Mouse (Mus musculus): ENCODE measurements around the gene Riok1. TPM values are rescaled to one million over a fixed set of nuclear protein-coding genes. Genes with fewer than 3 reads are reported as not detected.

Gene Riok1
- total and polyA plus RNA-seq, 3 experiments: 8.3 to 9.0 (median 8.4) TPM

- Histone ChIP-seq H3K36me3 (ENCODE audit: control insufficient read depth, insufficient read depth, low read length) (no peaks in the 10 kb centered on the region), H3K4me3 (no peak overlapping the region), H3K27me3 (ENCODE audit: control insufficient read depth, insufficient read depth, low read length) (no peaks in the 10 kb centered on the region), H3K27ac (no peak overlapping the region), H3K9ac (ENCODE audit: low read depth, low read length) (no peak overlapping the region), H3K4me1 (ENCODE audit: control insufficient read depth, insufficient read depth, low read length) (no peaks in the 10 kb centered on the region), H3K79me2 (replicated peaks; ENCODE audit: control insufficient read depth, insufficient read depth, low read length) (no peaks in the 10 kb centered on the region)
- no peak for TF ChIP-seq CTCF (IDR thresholded peaks at IDR 0.05)
- no peak for TF ChIP-seq EP300 (IDR thresholded peaks at IDR 0.05; ENCODE audit: insufficient read depth, low read depth, low read length)
- TF ChIP-seq POLR2A (IDR thresholded peaks at IDR 0.05; ENCODE audit: insufficient read depth, low read depth, low read length): no peak
- 58% methylated on average over 9 of the region's 9 CpGs for whole genome bisulfite sequencing
- intact Hi-C loops (cut with DNase I): no loop called here
- no peak for DNase-seq
These were observed 43.2 kb downstream of the Riok1 start for GRCm38 (mm10) chr13:38080014-38080413.

GRCm38 (mm10) chr13:38080725-38081124, 43.9 kb downstream of the Riok1 start:
- Histone ChIP-seq H3K36me3 (ENCODE audit: control insufficient read depth, insufficient read depth, low read length) (no peaks in the 10 kb centered on the region), H3K27ac (no peak overlapping the region), H3K4me1 (ENCODE audit: control insufficient read depth, insufficient read depth, low read length) (no peaks in the 10 kb centered on the region), H3K27me3 (ENCODE audit: control insufficient read depth, insufficient read depth, low read length) (no peaks in the 10 kb centered on the region), H3K79me2 (replicated peaks; ENCODE audit: control insufficient read depth, insufficient read depth, low read length) (no peaks in the 10 kb centered on the region), H3K4me3 (no peak overlapping the region), H3K9ac (ENCODE audit: low read depth, low read length) (no peak overlapping the region)
- intact Hi-C loops (cut with DNase I): no loop called here
- TF ChIP-seq EP300 (IDR thresholded peaks at IDR 0.05; ENCODE audit: insufficient read depth, low read depth, low read length) (no peak), CTCF (IDR thresholded peaks at IDR 0.05) (no peak), POLR2A (IDR thresholded peaks at IDR 0.05; ENCODE audit: insufficient read depth, low read depth, low read length) (no peak)
- DNase-seq: no peak
- WGBS: 85% methylated on average over 14 of the region's 14 CpGs

GRCm38 (mm10) chr13:38081161-38081560, 44.4 kb downstream of the Riok1 start:
- Histone ChIP-seq H3K4me3 (no peak overlapping the region), H3K27me3 (ENCODE audit: control insufficient read depth, insufficient read depth, low read length) (no peaks in the 10 kb centered on the region), H3K4me1 (ENCODE audit: control insufficient read depth, insufficient read depth, low read length) (no peaks in the 10 kb centered on the region), H3K36me3 (ENCODE audit: control insufficient read depth, insufficient read depth, low read length) (no peaks in the 10 kb centered on the region), H3K79me2 (replicated peaks; ENCODE audit: control insufficient read depth, insufficient read depth, low read length) (no peaks in the 10 kb centered on the region), H3K27ac (no peak overlapping the region), H3K9ac (ENCODE audit: low read depth, low read length) (no peak overlapping the region)
- TF ChIP-seq CTCF (IDR thresholded peaks at IDR 0.05): no peak
- no peak for TF ChIP-seq POLR2A (IDR thresholded peaks at IDR 0.05; ENCODE audit: insufficient read depth, low read depth, low read length)
- no peak for TF ChIP-seq EP300 (IDR thresholded peaks at IDR 0.05; ENCODE audit: insufficient read depth, low read depth, low read length)
- DNase-seq: no peak
- 68% methylated on average over 7 of the region's 7 CpGs for WGBS
- intact Hi-C loops (cut with DNase I): no loop called here

GRCm38 (mm10) chr13:38086711-38087110, 49.9 kb downstream of the Riok1 start:
- Histone ChIP-seq H3K4me3 (no peak overlapping the region), H3K4me1 (ENCODE audit: control insufficient read depth, insufficient read depth, low read length) (no peaks in the 10 kb centered on the region), H3K79me2 (replicated peaks; ENCODE audit: control insufficient read depth, insufficient read depth, low read length) (no peaks in the 10 kb centered on the region), H3K27ac (no peak overlapping the region), H3K9ac (ENCODE audit: low read depth, low read length) (no peak overlapping the region), H3K27me3 (ENCODE audit: control insufficient read depth, insufficient read depth, low read length) (no peaks in the 10 kb centered on the region), H3K36me3 (ENCODE audit: control insufficient read depth, insufficient read depth, low read length) (no peaks in the 10 kb centered on the region)
- intact Hi-C loops (cut with DNase I): no loop called here
- WGBS: 34% methylated on average over 3 of the region's 3 CpGs
- DNase-seq: no peak
- TF ChIP-seq EP300 (IDR thresholded peaks at IDR 0.05; ENCODE audit: insufficient read depth, low read depth, low read length): no peak
- TF ChIP-seq POLR2A (IDR thresholded peaks at IDR 0.05; ENCODE audit: insufficient read depth, low read depth, low read length): no peak
- TF ChIP-seq CTCF (IDR thresholded peaks at IDR 0.05): no peak

GRCm38 (mm10) chr13:38088008-38088407, 51.2 kb downstream of the Riok1 start:
- Histone ChIP-seq H3K79me2 (replicated peaks; ENCODE audit: control insufficient read depth, insufficient read depth, low read length) (no peaks in the 10 kb centered on the region), H3K4me1 (ENCODE audit: control insufficient read depth, insufficient read depth, low read length) (no peaks in the 10 kb centered on the region), H3K4me3 (no peak overlapping the region), H3K9ac (ENCODE audit: low read depth, low read length) (no peak overlapping the region), H3K27me3 (ENCODE audit: control insufficient read depth, insufficient read depth, low read length) (no peaks in the 10 kb centered on the region), H3K27ac (no peak overlapping the region), H3K36me3 (ENCODE audit: control insufficient read depth, insufficient read depth, low read length) (no peaks in the 10 kb centered on the region)
- WGBS: 54% methylated on average over 3 of the region's 3 CpGs
- intact Hi-C loops (cut with DNase I): no loop called here
- TF ChIP-seq CTCF (IDR thresholded peaks at IDR 0.05) (no peak), EP300 (IDR thresholded peaks at IDR 0.05; ENCODE audit: insufficient read depth, low read depth, low read length) (no peak), POLR2A (IDR thresholded peaks at IDR 0.05; ENCODE audit: insufficient read depth, low read depth, low read length) (no peak)
- DNase-seq: no peak

- Histone ChIP-seq H3K27ac (no peak overlapping the region), H3K27me3 (ENCODE audit: control insufficient read depth, insufficient read depth, low read length) (no peaks in the 10 kb centered on the region), H3K4me1 (ENCODE audit: control insufficient read depth, insufficient read depth, low read length) (no peaks in the 10 kb centered on the region), H3K79me2 (replicated peaks; ENCODE audit: control insufficient read depth, insufficient read depth, low read length) (no peaks in the 10 kb centered on the region), H3K9ac (ENCODE audit: low read depth, low read length) (no peak overlapping the region), H3K36me3 (ENCODE audit: control insufficient read depth, insufficient read depth, low read length) (no peaks in the 10 kb centered on the region), H3K4me3 (no peak overlapping the region)
- DNase-seq: no peak
- intact Hi-C loops (cut with DNase I): no loop called here
- 87% methylated on average over 6 of the region's 6 CpGs for WGBS
- no peak for TF ChIP-seq CTCF (IDR thresholded peaks at IDR 0.05)
- no peak for TF ChIP-seq EP300 (IDR thresholded peaks at IDR 0.05; ENCODE audit: insufficient read depth, low read depth, low read length)
- TF ChIP-seq POLR2A (IDR thresholded peaks at IDR 0.05; ENCODE audit: insufficient read depth, low read depth, low read length): no peak
These were observed 52.7 kb downstream of the Riok1 start for GRCm38 (mm10) chr13:38089449-38089848.
